Mouse (Mus musculus) retina, embryonic 14.5 days (tissue): ENCODE data around the gene Gm15448.
"Not testable (repeated sequence)": the region's sequence is repeated elsewhere in the genome, so short reads cannot be mapped to it uniquely, and the experiment has no call there.

Source experiments
- DNase-seq: peaks from one replicate; pipeline ENCODE4 v3.0.0-alpha.2; 2015; ENCODE audit warnings: low spot score

Gene Gm15448

GRCm38 (mm10) chr7:3825599-3825998, at the start of gene Gm15448:
Gene Gm15448, minus strand, starts transcription at chr7:3825687.
- not testable (repeated sequence) for DNase-seq

DNA sequence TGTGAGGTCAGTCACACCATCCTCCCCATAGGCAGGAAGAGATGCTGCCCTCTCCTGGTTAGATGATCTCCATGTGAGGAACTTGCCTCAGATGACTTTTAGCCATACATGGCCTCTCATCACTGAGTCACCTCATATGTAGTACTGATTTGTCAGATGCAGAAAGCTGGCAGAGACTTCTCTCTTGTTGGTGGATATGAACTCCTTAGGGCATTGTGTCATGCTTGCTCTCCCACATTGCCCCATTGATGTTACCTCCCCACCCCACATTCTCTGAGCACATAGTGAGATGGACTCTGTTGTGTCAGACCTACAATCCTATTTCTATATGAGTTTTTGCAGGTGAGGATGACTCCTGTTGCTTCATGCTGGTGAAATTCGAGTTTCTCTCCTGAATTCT, 49.5 kb upstream of the Gm15448 start:
- not testable (repeated sequence) for DNase-seq

- not testable (repeated sequence) for DNase-seq
Observed at GRCm38 (mm10) chr7:3844951-3845350, 19.5 kb upstream of the Gm15448 start, which contains the start of gene Pira2. Gene Pira2, minus strand, starts transcription at chr7:3845051.

GRCm38 (mm10) chr7:3837854-3838253, 12.4 kb upstream of the Gm15448 start:
- DNase-seq: not testable (repeated sequence)

GRCm38 (mm10) chr7:3830633-3831032, 5.1 kb upstream of the Gm15448 start:
- DNase-seq: not testable (repeated sequence)

GRCm38 (mm10) chr7:3811912-3812311, 13.6 kb downstream of the Gm15448 start:
- not testable (repeated sequence) for DNase-seq

GRCm38 (mm10) chr7:3802935-3803334, 22.6 kb downstream of the Gm15448 start:
- DNase-seq: not testable (repeated sequence)

DNA sequence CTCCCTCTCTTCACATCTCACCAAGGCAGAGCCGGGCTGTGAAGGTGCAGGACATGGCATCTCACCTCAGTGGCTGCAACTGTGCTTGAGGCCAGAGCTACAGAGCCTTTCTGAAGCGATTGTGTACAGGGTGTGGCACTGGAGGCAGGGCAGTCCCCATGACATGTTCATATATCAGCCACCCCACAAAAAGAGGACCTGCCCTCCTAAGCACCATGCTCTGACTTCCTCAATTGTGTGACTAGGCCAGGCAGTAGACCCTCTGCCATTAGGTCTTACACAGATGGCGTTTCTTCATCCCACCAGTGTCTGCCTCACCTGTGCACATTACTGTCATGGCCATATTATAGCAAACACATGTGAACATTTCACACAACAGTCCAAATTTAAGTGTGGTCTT, 25.5 kb downstream of the Gm15448 start:
- DNase-seq: not testable (repeated sequence)

GRCm38 (mm10) chr7:3796286-3796685, 29.2 kb downstream of the Gm15448 start:
- not testable (repeated sequence) for DNase-seq
